In the genomic region with DNA sequence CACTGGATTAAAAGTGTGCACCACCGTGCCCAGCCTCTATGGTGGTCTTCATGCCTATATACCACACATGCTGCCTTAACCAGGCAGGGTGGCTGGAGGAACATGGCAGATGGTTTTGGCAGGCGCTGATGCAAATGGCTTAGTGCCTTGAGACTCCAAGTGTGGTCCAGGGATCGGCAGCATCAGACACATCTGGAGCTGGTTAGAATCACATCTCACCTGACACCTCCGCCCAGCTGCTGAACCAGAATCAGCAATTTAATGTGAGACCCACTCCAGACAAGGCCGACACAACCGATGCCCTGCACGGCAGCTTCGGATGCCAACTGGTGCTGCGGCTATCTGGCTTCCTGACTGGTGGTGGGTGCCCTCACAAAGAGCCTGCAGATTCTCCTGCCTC, we compare ENCODE assay signal across 19 mouse cellular contexts. TPM values are rescaled to one million over a fixed set of nuclear protein-coding genes. Genes with fewer than 3 reads are reported as not detected.
A peak's percentile ranks its signal among the peaks of the same experiment; 100 is the strongest.
DNase-seq lines count a peak whose midpoint lies in the region; ATAC-seq lines count a peak whose summit lies in the region.
"Had no signal": no experiment of that assay in that cellular context is flagged by ENCODE, and none has a peak within 500 bp of the region (broad histone marks: within the 10 kb centered on the region; RNA-seq: fewer than 3 reads in every experiment).

No protein-coding gene starts in this region.

- DNase-seq in embryo, embryonic 11 days = peak; percentile 17
- no peak for DNase-seq in embryo, embryonic 9.5 days (ENCODE audit: extremely low spot score)
- DNase-seq in forelimb bud, embryonic 11.5 days (ENCODE audit: low read depth, low spot score) = peak; percentile 76
- peak; percentile 78 for DNase-seq in limb, embryonic 10.5 days (ENCODE audit: low spot score)
- no peak for DNase-seq in frontal cortex, postnatal 10 days (ENCODE audit: low spot score in 2 of 2)
- no peak for DNase-seq in lung, postnatal 36 days
- DNase-seq: adrenal gland, adult 2 months; adrenal gland, postnatal 10 days; adrenal gland, postnatal 25 days had no signal

- no peaks in the 10 kb centered on the region for H3K9me3 ChIP-seq in limb, embryonic 10.5 days (replicated peaks)
- H3K9me3 ChIP-seq in kidney, embryonic 14.5 days (ENCODE audit: control insufficient read depth, low read length) = no peaks in the 10 kb centered on the region
- H3K9me3 ChIP-seq: embryonic facial prominence, embryonic 10.5 days; embryonic facial prominence, embryonic 12.5 days; forebrain, embryonic 10.5 days; forebrain, embryonic 12.5 days had no signal

- H3K4me1 ChIP-seq in limb, embryonic 10.5 days = peaks cover 33% of the 10 kb centered on the region
- no peaks in the 10 kb centered on the region for H3K4me1 ChIP-seq in kidney, embryonic 14.5 days (ENCODE audit: control insufficient read depth, insufficient read depth, low read length)
- H3K4me1 ChIP-seq: embryonic facial prominence, embryonic 12.5 days had no signal

- no peak overlapping the region for H3K4me2 ChIP-seq in kidney, embryonic 14.5 days (replicated peaks; ENCODE audit: low read depth, low read length)
- H3K4me2 ChIP-seq: embryonic facial prominence, embryonic 12.5 days; forebrain, embryonic 12.5 days had no signal

- no peak overlapping the region for H3K27ac ChIP-seq in limb, embryonic 10.5 days
- H3K27ac ChIP-seq in kidney, embryonic 14.5 days (ENCODE audit: low read depth, low read length) = no peak overlapping the region
- H3K27ac ChIP-seq: embryonic facial prominence, embryonic 10.5 days; embryonic facial prominence, embryonic 12.5 days; forebrain, embryonic 10.5 days; forebrain, embryonic 12.5 days had no signal

- no peak for ATAC-seq in kidney, embryonic 14.5 days (ENCODE audit: low FRiP score, low TSS enrichment)
- ATAC-seq: forebrain, embryonic 14.5 days; forebrain, embryonic 16.5 days had no signal

- peaks cover 88% of the 10 kb centered on the region for H3K27me3 ChIP-seq in limb, embryonic 10.5 days (ENCODE audit: low read depth, poor library complexity, severe bottlenecking)
- peaks cover 3% of the 10 kb centered on the region; the same call in 1 of the 2 replicates for H3K27me3 ChIP-seq in kidney, embryonic 14.5 days (ENCODE audit: control insufficient read depth, insufficient read depth, low read length)

- no peak overlapping the region for H3K4me3 ChIP-seq in limb, embryonic 10.5 days
- no peak overlapping the region for H3K4me3 ChIP-seq in kidney, embryonic 14.5 days (ENCODE audit: low read length)
- H3K4me3 ChIP-seq: embryonic facial prominence, embryonic 10.5 days; embryonic facial prominence, embryonic 12.5 days; erythroblast, embryonic 14.5 days; forebrain, embryonic 10.5 days; forebrain, embryonic 12.5 days had no signal

- WGBS in limb, embryonic 10.5 days = 34% methylated on average over 9 of the region's 9 CpGs
- WGBS in kidney, embryonic 14.5 days = 84% methylated on average over 9 of the region's 9 CpGs

- no peak overlapping the region for H3K9ac ChIP-seq in kidney, embryonic 14.5 days (ENCODE audit: low read depth, low read length)
- H3K9ac ChIP-seq: embryonic facial prominence, embryonic 12.5 days; forebrain, embryonic 12.5 days had no signal

- no peaks in the 10 kb centered on the region for H3K36me3 ChIP-seq in limb, embryonic 10.5 days
- no peaks in the 10 kb centered on the region for H3K36me3 ChIP-seq in kidney, embryonic 14.5 days (ENCODE audit: control insufficient read depth, insufficient read depth, low read length)
- H3K36me3 ChIP-seq: embryonic facial prominence, embryonic 10.5 days; embryonic facial prominence, embryonic 12.5 days; forebrain, embryonic 10.5 days; forebrain, embryonic 12.5 days had no signal

RNA-seq across cellular contexts. Expression of gene Kcnk15, which starts 12.6 kb away (rescaled TPM):
- not detected in 2 replicates for polyA plus RNA-seq in limb, embryonic 10.5 days (2016; fragmentation: Nextera tagmentation; extraction: Ambion mirVana)
- polyA plus RNA-seq in kidney, embryonic 14.5 days (2014; fragmentation: Nextera tagmentation; extraction: Ambion mirVana) = not detected in 2 replicates
- polyA plus RNA-seq: C2C12; embryonic facial prominence, embryonic 10.5 days; embryonic facial prominence, embryonic 12.5 days; embryonic facial prominence, embryonic 14.5 days; erythroblast, embryonic 14.5 days; forebrain, embryonic 10.5 days; forebrain, embryonic 12.5 days; forebrain, embryonic 14.5 days; forebrain, embryonic 16.5 days had no signal

RNA-seq across cellular contexts. Expression of gene Ccn5, which starts 45.4 kb away (rescaled TPM):
- polyA plus RNA-seq in limb, embryonic 10.5 days (2016; fragmentation: Nextera tagmentation; extraction: Ambion mirVana) = 0.25 and 0.61 TPM in 2 replicates
- 0.11 and 0.28 TPM in 2 replicates for polyA plus RNA-seq in kidney, embryonic 14.5 days (2014; fragmentation: Nextera tagmentation; extraction: Ambion mirVana)
- polyA plus RNA-seq: erythroblast, embryonic 14.5 days had no signal

RNA-seq across cellular contexts. Expression of gene Rims4, which starts 52.4 kb away (rescaled TPM):
- polyA plus RNA-seq in limb, embryonic 10.5 days (2016; fragmentation: Nextera tagmentation; extraction: Ambion mirVana) = 0.06 and 0.24 TPM in 2 replicates
- 0.51 and 0.70 TPM in 2 replicates for polyA plus RNA-seq in kidney, embryonic 14.5 days (2014; fragmentation: Nextera tagmentation; extraction: Ambion mirVana)
- polyA plus RNA-seq: C2C12; erythroblast, embryonic 14.5 days had no signal

Comparison
In these comparisons a context has a peak if more than half of its experiments do, and no peak if none do; other contexts are left out.
1. DNase-seq: peak in embryo, embryonic 11 days (single experiment), forelimb bud, embryonic 11.5 days (single experiment) and limb, embryonic 10.5 days (single experiment); none in embryo, embryonic 9.5 days (single experiment), frontal cortex, postnatal 10 days (0 of 2) and lung, postnatal 36 days (single experiment).